Mouse (Mus musculus): ENCODE results near the gene Cd320. TPM values are rescaled to one million over a fixed set of nuclear protein-coding genes. Genes with fewer than 3 reads are reported as not detected.
"Not testable (repeated sequence)": the region's sequence is repeated elsewhere in the genome, so short reads cannot be mapped to it uniquely, and the experiment has no call there.

Gene Cd320
- polyA plus RNA-seq, 1 experiment from 2014 or later, result 74.0 TPM

- not testable (repeated sequence) for ATAC-seq (ENCODE audit: borderline replicate concordance, extremely low read depth, low FRiP score, low TSS enrichment); H3K27ac ChIP-seq; H3K9me3 ChIP-seq; H3K27me3 ChIP-seq; H3K9ac ChIP-seq; H3K4me3 ChIP-seq
- peak overlapping the region; percentile 62; the same call in 1 of the 2 replicates for H3K4me2 ChIP-seq
- H3K4me1 ChIP-seq, result peaks cover 17% of the 10 kb centered on the region; the same call in 1 of the 2 replicates
- H3K36me3 ChIP-seq, result peaks cover 13% of the 10 kb centered on the region; the same call in 1 of the 2 replicates
Measured at GRCm38 (mm10) chr17:33888230-33888629, 45.3 kb downstream of the Cd320 start.

DNA sequence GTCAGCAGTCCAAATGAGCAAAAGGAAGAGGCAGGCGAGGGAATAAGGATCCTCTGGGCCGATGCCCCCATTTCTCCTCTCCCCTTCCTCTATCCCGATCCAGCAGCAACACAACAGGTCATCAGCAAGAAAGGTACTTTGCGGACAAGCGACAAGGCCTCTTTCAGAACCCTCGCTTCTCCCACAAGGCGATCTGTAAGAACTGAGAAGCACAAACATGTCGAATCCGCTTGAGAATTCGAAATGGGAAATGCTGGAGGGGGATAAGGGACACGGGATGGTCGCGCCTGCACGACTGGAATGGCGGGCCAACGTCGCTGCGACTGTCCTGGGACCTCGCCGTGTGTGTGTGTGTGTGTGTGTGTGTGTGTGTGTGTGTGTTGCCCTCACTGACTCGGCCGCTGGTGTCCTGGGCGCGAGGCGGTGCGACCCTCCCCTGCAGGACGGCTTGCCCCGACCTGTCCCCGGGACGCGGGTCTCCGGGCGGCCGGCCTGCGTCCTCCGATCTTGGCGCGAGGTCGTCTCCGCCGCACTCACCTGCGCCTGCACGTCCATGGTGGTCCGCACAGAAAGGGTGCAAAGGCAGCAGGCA is 47.1 kb downstream of the Cd320 start:
- H3K9me3 ChIP-seq, H3K27me3 ChIP-seq: not testable (repeated sequence)
- Histone ChIP-seq H3K4me3 (peak overlapping the region; percentile 73), H3K9ac (peak overlapping the region; percentile 66), H3K4me2 (peak overlapping the region; percentile 62), H3K4me1 (peaks cover 17% of the 10 kb centered on the region; the same call in 1 of the 2 replicates), H3K27ac (peak overlapping the region; percentile 75), H3K36me3 (peaks cover 10% of the 10 kb centered on the region; the same call in 1 of the 2 replicates)
- ATAC-seq (ENCODE audit: borderline replicate concordance, extremely low read depth, low FRiP score, low TSS enrichment), result peak; percentile 15
- under 1% methylated on average over 39 of the region's 44 CpGs for WGBS

GRCm38 (mm10) chr17:33890533-33891059 is 47.7 kb downstream of the Cd320 start, which contains the start of gene Kifc1:
Kifc1 (minus strand) TSS chr17:33890661.
- H3K9ac ChIP-seq, result peak within 1 kb of the TSS; percentile 66
- no peaks in the 10 kb centered on the region for H3K9me3 ChIP-seq
- H3K27me3 ChIP-seq, result no peaks in the 10 kb centered on the region
- under 1% methylated on average over 49 of the region's 49 CpGs for WGBS
- H3K27ac ChIP-seq, result peak within 1 kb of the TSS; percentile 75
- H3K36me3 ChIP-seq, result peaks cover 7% of the 10 kb centered on the region; the same call in 1 of the 2 replicates
- H3K4me2 ChIP-seq, result peak within 1 kb of the TSS; percentile 62
- peak within 1 kb of the TSS; percentile 73 for H3K4me3 ChIP-seq
- peaks cover 17% of the 10 kb centered on the region; the same call in 1 of the 2 replicates for H3K4me1 ChIP-seq
- ATAC-seq (ENCODE audit: borderline replicate concordance, extremely low read depth, low FRiP score, low TSS enrichment), result peak; percentile 99

DNA sequence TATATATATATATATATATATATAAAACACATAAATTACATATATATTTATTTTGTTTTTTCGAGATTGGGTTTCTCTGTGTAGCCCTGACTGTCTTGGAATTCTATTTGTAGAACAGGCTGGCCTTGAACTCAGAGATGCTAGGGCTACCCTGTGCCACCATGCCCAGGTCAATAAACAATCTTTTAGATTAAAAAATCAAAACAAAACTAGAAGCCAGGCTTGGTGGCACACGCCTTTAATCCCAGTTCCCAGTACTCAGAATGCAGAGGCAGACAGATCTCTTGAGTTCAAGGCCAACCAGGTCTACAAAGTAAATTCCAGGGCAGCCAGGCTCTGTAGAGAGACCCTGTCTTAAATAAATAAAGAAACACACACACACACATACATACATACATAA is 48.5 kb downstream of the Cd320 start:
- no peak for ATAC-seq (ENCODE audit: borderline replicate concordance, extremely low read depth, low FRiP score, low TSS enrichment)
- WGBS, result 40% methylated on average over 2 of the region's 2 CpGs
- Histone ChIP-seq H3K9me3 (no peaks in the 10 kb centered on the region), H3K4me1 (peaks cover 17% of the 10 kb centered on the region; the same call in 1 of the 2 replicates), H3K27me3 (no peaks in the 10 kb centered on the region), H3K9ac (no peak overlapping the region), H3K27ac (no peak overlapping the region), H3K36me3 (no peaks in the 10 kb centered on the region; the same call in 1 of the 2 replicates), H3K4me2 (no peak overlapping the region), H3K4me3 (no peak overlapping the region)

DNA sequence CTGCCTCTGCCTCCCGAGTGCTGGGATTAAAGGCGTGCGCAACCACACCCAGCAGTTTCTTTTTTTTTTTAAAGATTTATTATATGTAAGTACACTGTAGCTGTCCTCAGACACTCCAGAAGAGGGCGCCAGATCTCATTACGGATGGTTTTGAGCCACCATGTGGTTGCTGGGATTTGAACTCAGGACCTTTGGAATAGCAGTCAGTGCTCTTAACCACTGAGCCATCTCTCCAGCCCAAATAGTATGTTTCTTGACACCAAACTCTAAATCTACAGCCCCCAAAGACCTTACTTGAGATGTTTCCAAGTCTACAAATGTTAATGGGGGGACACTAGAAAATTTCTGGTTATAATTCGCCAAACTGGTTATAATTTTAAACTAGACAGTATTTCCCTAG is 49.0 kb downstream of the Cd320 start:
- not testable (repeated sequence) for H3K4me3 ChIP-seq; ATAC-seq (ENCODE audit: borderline replicate concordance, extremely low read depth, low FRiP score, low TSS enrichment); H3K9me3 ChIP-seq; H3K9ac ChIP-seq; H3K4me2 ChIP-seq; H3K27ac ChIP-seq; H3K27me3 ChIP-seq; H3K36me3 ChIP-seq
- H3K4me1 ChIP-seq, result peaks cover 17% of the 10 kb centered on the region; the same call in 1 of the 2 replicates
- 69% methylated on average over 6 of the region's 6 CpGs for WGBS

GRCm38 (mm10) chr17:33892429-33892828 is 49.5 kb downstream of the Cd320 start:
- ATAC-seq (ENCODE audit: borderline replicate concordance, extremely low read depth, low FRiP score, low TSS enrichment), result no peak
- Histone ChIP-seq H3K9me3 (no peaks in the 10 kb centered on the region), H3K4me1 (peaks cover 17% of the 10 kb centered on the region; the same call in 1 of the 2 replicates), H3K4me3 (no peak overlapping the region), H3K27ac (no peak overlapping the region), H3K36me3 (no peaks in the 10 kb centered on the region), H3K4me2 (no peak overlapping the region), H3K9ac (no peak overlapping the region), H3K27me3 (no peaks in the 10 kb centered on the region)
- WGBS, result 27% methylated on average over 7 of the region's 7 CpGs

DNA sequence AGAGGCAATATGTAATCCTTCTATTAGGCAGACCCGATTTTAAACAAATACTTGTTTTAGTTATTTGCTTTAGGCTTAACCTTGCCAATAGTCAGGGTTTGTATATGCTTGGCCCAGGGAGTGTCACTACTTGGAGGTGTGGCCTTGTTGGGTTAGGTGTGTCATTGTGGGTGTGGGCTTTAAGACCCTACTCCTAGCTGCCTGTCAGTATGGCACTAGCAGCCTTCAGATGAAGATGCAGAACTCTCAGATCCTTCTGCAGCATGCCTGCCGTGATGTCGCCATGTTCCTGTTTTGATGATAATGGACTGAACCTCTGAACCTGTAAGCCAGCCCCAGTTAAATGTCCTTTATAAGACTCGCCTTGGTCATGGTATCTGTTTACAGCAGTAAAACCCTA is 50.1 kb downstream of the Cd320 start:
- not testable (repeated sequence) for H3K27me3 ChIP-seq; H3K27ac ChIP-seq; H3K36me3 ChIP-seq; H3K9ac ChIP-seq; ATAC-seq (ENCODE audit: borderline replicate concordance, extremely low read depth, low FRiP score, low TSS enrichment); H3K4me2 ChIP-seq; H3K9me3 ChIP-seq; H3K4me3 ChIP-seq
- 66% methylated on average over 4 of the region's 4 CpGs for WGBS
- peaks cover 13% of the 10 kb centered on the region; the same call in 1 of the 2 replicates for H3K4me1 ChIP-seq

- no peak for ATAC-seq (ENCODE audit: borderline replicate concordance, extremely low read depth, low FRiP score, low TSS enrichment)
- no peak overlapping the region for H3K27ac ChIP-seq
- no peak overlapping the region for H3K9ac ChIP-seq
- H3K27me3 ChIP-seq, result no peaks in the 10 kb centered on the region
- no peak overlapping the region for H3K4me2 ChIP-seq
- H3K9me3 ChIP-seq, result no peaks in the 10 kb centered on the region
- no peak overlapping the region for H3K4me3 ChIP-seq
- H3K4me1 ChIP-seq, result no peaks in the 10 kb centered on the region
- 38% methylated on average over 6 of the region's 6 CpGs for WGBS
- H3K36me3 ChIP-seq, result no peaks in the 10 kb centered on the region
Measured at GRCm38 (mm10) chr17:33897114-33897794, 54.4 kb downstream of the Cd320 start.

GRCm38 (mm10) chr17:33898193-33898592 is 55.3 kb downstream of the Cd320 start:
- 80% methylated on average over 4 of the region's 4 CpGs for WGBS
- not testable (repeated sequence) for H3K4me2 ChIP-seq; H3K36me3 ChIP-seq; H3K4me3 ChIP-seq; H3K9me3 ChIP-seq; H3K4me1 ChIP-seq; H3K27ac ChIP-seq; H3K9ac ChIP-seq; H3K27me3 ChIP-seq; ATAC-seq (ENCODE audit: borderline replicate concordance, extremely low read depth, low FRiP score, low TSS enrichment)

Small RNA genes lying within 50 kb of the gene (microRNA-seq; reads per million reads assigned to microRNA genes)
- not detected for gene Gm27740

Other genes starting within 250 kb of the Cd320 start
- gene Zfp414, start 214.0 kb upstream of the Cd320 start, polyA plus RNA-seq (2015; fragmentation: Nextera tagmentation; extraction: Ambion mirVana), result 36.6 and 40.6 TPM in 2 replicates
- gene Pram1, start 205.0 kb upstream of the Cd320 start, polyA plus RNA-seq (2015; fragmentation: Nextera tagmentation; extraction: Ambion mirVana), result 0.97 and 1.1 TPM in 2 replicates
- gene Hnrnpm, start 156.2 kb upstream of the Cd320 start, polyA plus RNA-seq (2015; fragmentation: Nextera tagmentation; extraction: Ambion mirVana), result 325 and 344 TPM in 2 replicates
- 58.8 and 60.7 TPM in 2 replicates for gene March2, start 124.4 kb upstream of the Cd320 start, polyA plus RNA-seq (2015; fragmentation: Nextera tagmentation; extraction: Ambion mirVana)
- 281 and 306 TPM in 2 replicates for gene Rab11b, start 82.6 kb upstream of the Cd320 start, polyA plus RNA-seq (2015; fragmentation: Nextera tagmentation; extraction: Ambion mirVana)
- gene Angptl4, start 61.3 kb upstream of the Cd320 start, polyA plus RNA-seq (2015; fragmentation: Nextera tagmentation; extraction: Ambion mirVana), result 43.7 and 47.0 TPM in 2 replicates
- 68.0 and 77.8 TPM in 2 replicates for gene Kank3, start 32.6 kb upstream of the Cd320 start, polyA plus RNA-seq (2015; fragmentation: Nextera tagmentation; extraction: Ambion mirVana)
- gene Rps28, start 18.5 kb upstream of the Cd320 start, polyA plus RNA-seq (2015; fragmentation: Nextera tagmentation; extraction: Ambion mirVana), result 885 and 959 TPM in 2 replicates
- gene Ndufa7, start 18.5 kb upstream of the Cd320 start, polyA plus RNA-seq (2015; fragmentation: Nextera tagmentation; extraction: Ambion mirVana), result 425 and 461 TPM in 2 replicates
- gene Gm7029, start 30.7 kb downstream of the Cd320 start, polyA plus RNA-seq (2015; fragmentation: Nextera tagmentation; extraction: Ambion mirVana), result not detected in 2 replicates
- gene Kifc1, start 47.6 kb downstream of the Cd320 start, polyA plus RNA-seq (2015; fragmentation: Nextera tagmentation; extraction: Ambion mirVana), result 10.1 and 10.6 TPM in 2 replicates
- gene Platr17, start 62.0 kb downstream of the Cd320 start, polyA plus RNA-seq (2015; fragmentation: Nextera tagmentation; extraction: Ambion mirVana), result 0.28 and 0.31 TPM in 2 replicates
- gene Daxx, start 66.3 kb downstream of the Cd320 start, polyA plus RNA-seq (2015; fragmentation: Nextera tagmentation; extraction: Ambion mirVana), result 50.8 and 54.6 TPM in 2 replicates
- gene Tapbp, start 72.8 kb downstream of the Cd320 start, polyA plus RNA-seq (2015; fragmentation: Nextera tagmentation; extraction: Ambion mirVana), result 45.3 and 52.6 TPM in 2 replicates
- gene Zbtb22, start 72.8 kb downstream of the Cd320 start, polyA plus RNA-seq (2015; fragmentation: Nextera tagmentation; extraction: Ambion mirVana), result 17.8 and 20.6 TPM in 2 replicates
- gene Rgl2, start 86.5 kb downstream of the Cd320 start, polyA plus RNA-seq (2015; fragmentation: Nextera tagmentation; extraction: Ambion mirVana), result 47.7 and 57.8 TPM in 2 replicates
- 137 and 153 TPM in 2 replicates for gene Pfdn6, start 97.3 kb downstream of the Cd320 start, polyA plus RNA-seq (2015; fragmentation: Nextera tagmentation; extraction: Ambion mirVana)
- gene Wdr46, start 97.6 kb downstream of the Cd320 start, polyA plus RNA-seq (2015; fragmentation: Nextera tagmentation; extraction: Ambion mirVana), result 33.1 and 34.2 TPM in 2 replicates
- 3.8 and 4.3 TPM in 2 replicates for gene B3galt4, start 108.4 kb downstream of the Cd320 start, polyA plus RNA-seq (2015; fragmentation: Nextera tagmentation; extraction: Ambion mirVana)
- gene Vps52, start 112.7 kb downstream of the Cd320 start, polyA plus RNA-seq (2015; fragmentation: Nextera tagmentation; extraction: Ambion mirVana), result 49.3 and 55.4 TPM in 2 replicates
- 1,650 and 1,822 TPM in 2 replicates for gene Rps18, start 112.9 kb downstream of the Cd320 start, polyA plus RNA-seq (2015; fragmentation: Nextera tagmentation; extraction: Ambion mirVana)
- gene H2-K1, start 157.3 kb downstream of the Cd320 start, polyA plus RNA-seq (2015; fragmentation: Nextera tagmentation; extraction: Ambion mirVana), result 49.7 and 69.2 TPM in 2 replicates
- 20.9 and 23.2 TPM in 2 replicates for gene Ring1, start 181.6 kb downstream of the Cd320 start, polyA plus RNA-seq (2015; fragmentation: Nextera tagmentation; extraction: Ambion mirVana)
- 46.1 and 49.1 TPM in 2 replicates for gene H2-Ke6, start 185.0 kb downstream of the Cd320 start, polyA plus RNA-seq (2015; fragmentation: Nextera tagmentation; extraction: Ambion mirVana)
- 192 and 205 TPM in 2 replicates for gene Slc39a7, start 188.6 kb downstream of the Cd320 start, polyA plus RNA-seq (2015; fragmentation: Nextera tagmentation; extraction: Ambion mirVana)
- 47.5 and 56.0 TPM in 2 replicates for gene Rxrb, start 188.7 kb downstream of the Cd320 start, polyA plus RNA-seq (2015; fragmentation: Nextera tagmentation; extraction: Ambion mirVana)
- gene Col11a2, start 196.3 kb downstream of the Cd320 start, polyA plus RNA-seq (2015; fragmentation: Nextera tagmentation; extraction: Ambion mirVana), result 4.1 and 5.0 TPM in 2 replicates
- gene H2-Oa, start 249.2 kb downstream of the Cd320 start, polyA plus RNA-seq (2015; fragmentation: Nextera tagmentation; extraction: Ambion mirVana), result 0.44 and 1.0 TPM in 2 replicates